Mouse (Mus musculus): ENCODE data around the gene Cox8b. TPM values are rescaled to one million over a fixed set of nuclear protein-coding genes. Genes with fewer than 3 reads are reported as not detected.

Cox8b gene
- polyA plus RNA-seq, 1 experiment from 2014 or later = not detected

- H3K27ac ChIP-seq = peak overlapping the region; percentile 42; the same call in 1 of the 2 replicates
- H3K4me3 ChIP-seq (replicated peaks) = no peak overlapping the region
- peaks cover 33% of the 10 kb centered on the region for H3K4me1 ChIP-seq (replicated peaks)
- ATAC-seq = no peak
- no peaks in the 10 kb centered on the region for H3K9me3 ChIP-seq
- H3K27me3 ChIP-seq (replicated peaks) = no peaks in the 10 kb centered on the region
- no peak overlapping the region for H3K9ac ChIP-seq
- H3K36me3 ChIP-seq = no peaks in the 10 kb centered on the region
- 43% methylated on average over 2 of the region's 2 CpGs for WGBS
- H3K4me2 ChIP-seq (replicated peaks) = no peak overlapping the region
These were observed 38.6 kb upstream of the Cox8b start for GRCm38 (mm10) chr7:140938896-140939295.

GRCm38 (mm10) chr7:140938436-140938835 lies 38.2 kb upstream of the Cox8b start:
- 46% methylated on average over 3 of the region's 3 CpGs for WGBS
- H3K4me3 ChIP-seq (replicated peaks) = no peak overlapping the region
- peaks cover 30% of the 10 kb centered on the region for H3K4me1 ChIP-seq (replicated peaks)
- no peak for ATAC-seq
- H3K27ac ChIP-seq = no peak overlapping the region
- no peaks in the 10 kb centered on the region for H3K27me3 ChIP-seq (replicated peaks)
- H3K9me3 ChIP-seq = no peaks in the 10 kb centered on the region
- H3K36me3 ChIP-seq = no peaks in the 10 kb centered on the region
- no peak overlapping the region for H3K9ac ChIP-seq
- H3K4me2 ChIP-seq (replicated peaks) = no peak overlapping the region

- WGBS = 86% methylated on average over 6 of the region's 6 CpGs
- H3K27me3 ChIP-seq (replicated peaks) = peaks cover 23% of the 10 kb centered on the region
- no peak overlapping the region for H3K27ac ChIP-seq
- no peak overlapping the region for H3K4me3 ChIP-seq (replicated peaks)
- no peak overlapping the region for H3K9ac ChIP-seq
- H3K4me2 ChIP-seq (replicated peaks) = no peak overlapping the region
- no peak for ATAC-seq
- H3K4me1 ChIP-seq (replicated peaks) = peaks cover 11% of the 10 kb centered on the region
- peaks cover 13% of the 10 kb centered on the region for H3K36me3 ChIP-seq
- no peaks in the 10 kb centered on the region; the same call in 1 of the 2 replicates for H3K9me3 ChIP-seq
These were observed 26.9 kb upstream of the Cox8b start for GRCm38 (mm10) chr7:140927181-140927580.

GRCm38 (mm10) chr7:140923070-140923775 lies 23.0 kb upstream of the Cox8b start:
- Histone ChIP-seq H3K9me3 (no peaks in the 10 kb centered on the region), H3K4me3 (replicated peaks) (peak overlapping the region; percentile 39), H3K4me2 (replicated peaks) (peak overlapping the region; percentile 86), H3K27ac (peak overlapping the region; percentile 4), H3K27me3 (replicated peaks) (peaks cover 40% of the 10 kb centered on the region), H3K36me3 (peaks cover 5% of the 10 kb centered on the region; the same call in 1 of the 2 replicates), H3K9ac (peak overlapping the region; percentile 35), H3K4me1 (replicated peaks) (peaks cover 14% of the 10 kb centered on the region)
- WGBS = 22% methylated on average over 30 of the region's 30 CpGs
- ATAC-seq = no peak

GRCm38 (mm10) chr7:140922398-140923069 lies 22.3 kb upstream of the Cox8b start:
- ATAC-seq = peak; percentile 39
- Histone ChIP-seq H3K27me3 (replicated peaks) (peaks cover 40% of the 10 kb centered on the region), H3K27ac (peak overlapping the region; percentile 4), H3K36me3 (peaks cover under 1% of the 10 kb centered on the region; the same call in 1 of the 2 replicates), H3K4me1 (replicated peaks) (peaks cover 14% of the 10 kb centered on the region), H3K9me3 (no peaks in the 10 kb centered on the region), H3K4me2 (replicated peaks) (peak overlapping the region; percentile 86), H3K9ac (peak overlapping the region; percentile 35), H3K4me3 (replicated peaks) (peak overlapping the region; percentile 39)
- under 1% methylated on average over 49 of the region's 49 CpGs for WGBS

- H3K36me3 ChIP-seq = no peaks in the 10 kb centered on the region
- ATAC-seq = no peak
- H3K27me3 ChIP-seq (replicated peaks) = peaks cover 40% of the 10 kb centered on the region
- H3K4me1 ChIP-seq (replicated peaks) = peaks cover 14% of the 10 kb centered on the region
- peak overlapping the region; percentile 35 for H3K9ac ChIP-seq
- peak overlapping the region; percentile 39 for H3K4me3 ChIP-seq (replicated peaks)
- 34% methylated on average over 22 of the region's 22 CpGs for WGBS
- H3K4me2 ChIP-seq (replicated peaks) = peak overlapping the region; percentile 86
- peak overlapping the region; percentile 49; the same call in 1 of the 2 replicates for H3K27ac ChIP-seq
- no peaks in the 10 kb centered on the region for H3K9me3 ChIP-seq
These were observed 21.2 kb upstream of the Cox8b start for GRCm38 (mm10) chr7:140921225-140921975.

GRCm38 (mm10) chr7:140920418-140921029 lies 20.3 kb upstream of the Cox8b start, which contains the start of gene Nlrp6:
TSS of gene Nlrp6 (plus strand) at chr7:140920902.
- H3K4me2 ChIP-seq (replicated peaks) = peak within 1 kb of the TSS; percentile 86
- WGBS = 59% methylated on average over 8 of the region's 8 CpGs
- H3K36me3 ChIP-seq = no peaks in the 10 kb centered on the region
- no peaks in the 10 kb centered on the region for H3K9me3 ChIP-seq
- H3K4me3 ChIP-seq (replicated peaks) = peak within 1 kb of the TSS; percentile 39
- peak within 1 kb of the TSS; percentile 69 for H3K27ac ChIP-seq
- peaks cover 40% of the 10 kb centered on the region for H3K27me3 ChIP-seq (replicated peaks)
- ATAC-seq = peak; percentile 79
- peak within 1 kb of the TSS; percentile 35 for H3K9ac ChIP-seq
- H3K4me1 ChIP-seq (replicated peaks) = peaks cover 14% of the 10 kb centered on the region

GRCm38 (mm10) chr7:140919911-140920310 lies 19.7 kb upstream of the Cox8b start:
- peaks cover 40% of the 10 kb centered on the region for H3K27me3 ChIP-seq (replicated peaks)

GRCm38 (mm10) chr7:140914031-140914690 lies 13.9 kb upstream of the Cox8b start:
- no peak overlapping the region for H3K4me2 ChIP-seq (replicated peaks)
- 81% methylated on average over 8 of the region's 8 CpGs for WGBS
- H3K4me3 ChIP-seq (replicated peaks) = no peak overlapping the region
- H3K9ac ChIP-seq = no peak overlapping the region
- H3K9me3 ChIP-seq = no peaks in the 10 kb centered on the region
- no peaks in the 10 kb centered on the region for H3K36me3 ChIP-seq
- H3K27ac ChIP-seq = peak overlapping the region; percentile 77
- H3K27me3 ChIP-seq (replicated peaks) = no peaks in the 10 kb centered on the region
- ATAC-seq = peak; percentile 24
- 0 out of 2 replicates have a peak, but pooled peaks cover 2% of the 10 kb centered on the region for H3K4me1 ChIP-seq (replicated peaks)

More at GRCm38 (mm10) chr7:140919911-140920310, 19.7 kb upstream of the Cox8b start:
- peaks cover 14% of the 10 kb centered on the region for H3K4me1 ChIP-seq (replicated peaks)
- peak; percentile 50 for ATAC-seq
- H3K27ac ChIP-seq = peak overlapping the region; percentile 69
- no peak overlapping the region for H3K9ac ChIP-seq
- WGBS = 43% methylated on average over 4 of the region's 4 CpGs
- H3K9me3 ChIP-seq = no peaks in the 10 kb centered on the region
- H3K36me3 ChIP-seq = no peaks in the 10 kb centered on the region
- no peak overlapping the region for H3K4me3 ChIP-seq (replicated peaks)
- peak overlapping the region; percentile 12; the same call in 1 of the 2 replicates for H3K4me2 ChIP-seq (replicated peaks)

GRCm38 (mm10) chr7:140912846-140913482 lies 12.7 kb upstream of the Cox8b start:
- Histone ChIP-seq H3K9me3 (no peaks in the 10 kb centered on the region), H3K9ac (no peak overlapping the region), H3K4me3 (replicated peaks) (no peak overlapping the region), H3K36me3 (no peaks in the 10 kb centered on the region), H3K27ac (peak overlapping the region; percentile 77), H3K4me1 (replicated peaks) (0 out of 2 replicates have a peak, but pooled peaks cover 7% of the 10 kb centered on the region), H3K4me2 (replicated peaks) (peak overlapping the region; percentile 26; the same call in 1 of the 2 replicates), H3K27me3 (replicated peaks) (no peaks in the 10 kb centered on the region)
- peak; percentile 91 for ATAC-seq
- 46% methylated on average over 5 of the region's 5 CpGs for WGBS

- Histone ChIP-seq H3K9ac (no peak overlapping the region), H3K9me3 (no peaks in the 10 kb centered on the region), H3K4me2 (replicated peaks) (0 out of 2 replicates have a peak overlapping the region, but pooled peaks have one; percentile 26), H3K4me3 (replicated peaks) (no peak overlapping the region), H3K27me3 (replicated peaks) (no peaks in the 10 kb centered on the region), H3K27ac (peak overlapping the region; percentile 77), H3K4me1 (replicated peaks) (0 out of 2 replicates have a peak, but pooled peaks cover 7% of the 10 kb centered on the region), H3K36me3 (no peaks in the 10 kb centered on the region)
- 59% methylated on average over 3 of the region's 3 CpGs for WGBS
- no peak for ATAC-seq
These were observed 12.0 kb upstream of the Cox8b start for GRCm38 (mm10) chr7:140912293-140912692.
